17 mouse cellular contexts compared by ENCODE assay signal in the genomic region with DNA sequence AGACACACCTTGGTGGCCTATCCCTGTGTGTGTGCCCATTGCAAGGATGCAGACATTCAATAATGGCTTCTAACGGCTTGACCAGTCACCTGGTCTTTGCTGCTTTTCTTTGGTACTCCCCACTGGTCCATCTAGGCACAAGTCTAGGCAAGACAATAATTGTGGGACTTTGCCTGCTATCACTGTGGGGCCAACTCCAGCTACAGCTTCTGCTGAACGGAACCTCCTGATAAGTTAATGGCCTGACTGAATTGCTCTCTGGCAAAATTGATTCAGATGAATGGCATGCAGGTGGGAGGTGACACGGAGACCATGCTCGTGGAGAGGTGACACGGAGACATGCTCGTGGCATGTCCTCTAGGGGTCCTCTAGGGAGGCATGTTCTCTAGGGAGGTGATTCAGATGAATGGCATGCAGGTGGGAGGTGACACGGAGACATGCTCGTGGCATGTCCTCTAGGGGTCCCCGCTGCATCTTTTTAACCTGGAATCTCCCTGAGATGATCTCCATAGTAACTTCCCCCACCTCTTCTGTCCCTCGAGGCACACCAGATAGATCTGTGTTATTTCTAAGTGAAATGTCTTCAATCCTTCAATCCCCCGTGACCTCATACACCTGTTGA. TPM values are rescaled to one million over a fixed set of nuclear protein-coding genes. Genes with fewer than 3 reads are reported as not detected.
A peak's percentile ranks its signal among the peaks of the same experiment; 100 is the strongest.
DNase-seq lines count a peak whose midpoint lies in the region; ATAC-seq and TF ChIP-seq lines count a peak whose summit lies in the region.
"Had no signal": no experiment of that assay in that cellular context is flagged by ENCODE, and none has a peak within 500 bp of the region (broad histone marks: within the 10 kb centered on the region; RNA-seq: fewer than 3 reads in every experiment).

No protein-coding gene starts in this region.

- H3K9ac ChIP-seq in forebrain, embryonic 14.5 days (ENCODE audit: low read length): no peak overlapping the region
- H3K9ac ChIP-seq: forebrain, embryonic 13.5 days; midbrain, embryonic 15.5 days; neural tube, embryonic 12.5 days had no signal

- H3K4me3 ChIP-seq in layer of hippocampus, adult 2 months: no peak overlapping the region
- H3K4me3 ChIP-seq in forebrain, embryonic 14.5 days (ENCODE audit: low read depth, low read length): no peak overlapping the region
- H3K4me3 ChIP-seq: forebrain, embryonic 13.5 days; midbrain, embryonic 15.5 days; neural tube, embryonic 12.5 days had no signal

- no peaks in the 10 kb centered on the region for H3K27me3 ChIP-seq in forebrain, embryonic 14.5 days (replicated peaks; ENCODE audit: control insufficient read depth, insufficient read depth, low read length)
- H3K27me3 ChIP-seq: forebrain, embryonic 13.5 days; midbrain, embryonic 15.5 days; neural tube, embryonic 12.5 days had no signal

- no peak for DNase-seq in layer of hippocampus, adult 2 months (ENCODE audit: low spot score in 2 of 2)
- no peak for DNase-seq in layer of hippocampus, postnatal 10 days (ENCODE audit: low spot score in 2 of 2)
- DNase-seq in B cell, adult 2 months: peak; percentile 26 to 38
- DNase-seq in Muller cell, postnatal 12 days (ENCODE audit: inconsistent ontology term): peak; percentile 28
- DNase-seq in right cerebral cortex, adult 18-20 months: no peak
- DNase-seq in forebrain, embryonic 14.5 days (ENCODE audit: low spot score): no peak
- DNase-seq in ovary, adult 18-20 months (ENCODE audit: low spot score): no peak
- DNase-seq: adrenal gland, adult 2 months; cerebellum, adult 2 months; heart, postnatal 36 days; lung, postnatal 4 days; spleen, adult 18-20 months had no signal

- no peak overlapping the region for H3K4me2 ChIP-seq in forebrain, embryonic 14.5 days (ENCODE audit: low read length)
- H3K4me2 ChIP-seq: forebrain, embryonic 13.5 days; midbrain, embryonic 15.5 days; neural tube, embryonic 12.5 days had no signal

- ATAC-seq in megakaryocyte-erythroid progenitor cell, adult 5-6 weeks (replicated peaks; ENCODE audit: low FRiP score, low TSS enrichment, poor library complexity, severe bottlenecking): peak; percentile 57
- ATAC-seq in forebrain, embryonic 14.5 days: no peak
- ATAC-seq: forebrain, embryonic 13.5 days; inflammation-experienced regulatory T-cells, adult 6 months; midbrain, embryonic 15.5 days had no signal

- no peaks in the 10 kb centered on the region for H3K9me3 ChIP-seq in forebrain, embryonic 14.5 days (replicated peaks; ENCODE audit: control insufficient read depth, low read length)
- H3K9me3 ChIP-seq: forebrain, embryonic 13.5 days; midbrain, embryonic 15.5 days; neural tube, embryonic 12.5 days had no signal

- TF ChIP-seq CTCF in layer of hippocampus, adult 2 months (conservative IDR thresholded peaks at IDR 0.05): 0 out of 2 replicates have a peak, but pooled peaks have one; percentile 6

- H3K4me1 ChIP-seq in forebrain, embryonic 14.5 days (ENCODE audit: control insufficient read depth, insufficient read depth, low read length): no peaks in the 10 kb centered on the region
- H3K4me1 ChIP-seq: neural tube, embryonic 12.5 days had no signal

- H3K27ac ChIP-seq in layer of hippocampus, adult 2 months: no peak overlapping the region
- H3K27ac ChIP-seq in forebrain, embryonic 14.5 days (ENCODE audit: low read depth, low read length): no peak overlapping the region
- H3K27ac ChIP-seq: forebrain, embryonic 13.5 days; midbrain, embryonic 15.5 days; neural tube, embryonic 12.5 days had no signal

- WGBS in forebrain, embryonic 14.5 days: 60% methylated on average over 11 of the region's 11 CpGs

- no peaks in the 10 kb centered on the region for H3K36me3 ChIP-seq in forebrain, embryonic 14.5 days (ENCODE audit: control insufficient read depth, insufficient read depth, low read length)
- H3K36me3 ChIP-seq: midbrain, embryonic 15.5 days; neural tube, embryonic 12.5 days had no signal

RNA-seq across cellular contexts. Expression of a gene that starts 34.5 kb away (rescaled TPM):
- 10 to 100 TPM; 67.7 to 67.8 TPM for total RNA-seq in layer of hippocampus, adult 2 months (2021)
- 10 to 100 TPM; 64.2 to 68.3 TPM for total RNA-seq in layer of hippocampus, postnatal 10 days (2021)
- 41.2 and 50.7 TPM in 2 replicates for total RNA-seq in megakaryocyte-erythroid progenitor cell, adult 5-6 weeks (2014; fragmentation: Nextera tagmentation)
- total RNA-seq in megakaryocyte-erythroid progenitor cell, adult 5-6 weeks (2017): 84.3 and 108 TPM in 2 replicates
- 69.1 and 70.7 TPM in 2 replicates for polyA plus RNA-seq in forebrain, embryonic 14.5 days (2014; fragmentation: Nextera tagmentation; extraction: Ambion mirVana)

RNA-seq across cellular contexts. Expression of a gene that starts 35.3 kb away (rescaled TPM):
- 10 to 100 TPM; 53.1 to 54.0 TPM for total RNA-seq in layer of hippocampus, adult 2 months (2021)
- 10 to 100 TPM; 74.1 to 77.4 TPM for total RNA-seq in layer of hippocampus, postnatal 10 days (2021)
- total RNA-seq in megakaryocyte-erythroid progenitor cell, adult 5-6 weeks (2014; fragmentation: Nextera tagmentation): 49.0 and 54.4 TPM in 2 replicates
- total RNA-seq in megakaryocyte-erythroid progenitor cell, adult 5-6 weeks (2017): 88.2 and 94.7 TPM in 2 replicates
- 157 and 169 TPM in 2 replicates for polyA plus RNA-seq in forebrain, embryonic 14.5 days (2014; fragmentation: Nextera tagmentation; extraction: Ambion mirVana)

Comparison
In these comparisons a context has a peak if more than half of its experiments do, and no peak if none do; other contexts are left out.
1. DNase-seq: peak in B cell, adult 2 months (2 of 2) and Muller cell, postnatal 12 days (single experiment); none in layer of hippocampus, adult 2 months (0 of 2), layer of hippocampus, postnatal 10 days (0 of 2), right cerebral cortex, adult 18-20 months (single experiment), forebrain, embryonic 14.5 days (single experiment) and ovary, adult 18-20 months (single experiment).